Mouse (Mus musculus) Patski (cell line): ENCODE measurements around the gene Smad6. TPM values are rescaled to one million over a fixed set of nuclear protein-coding genes. Genes with fewer than 3 reads are reported as not detected.
A peak's percentile ranks its signal among the peaks of the same experiment; 100 is the strongest.

ENCODE experiments used
- ATAC-seq: fragments of 100-300 bp; one replicate; pipeline ENCODE4 v1.8.0; 2021
- CTCF ChIA-PET: fragments of 350-600 bp; sonication (Branson Sonifier 250); formaldehyde crosslinking; loops from one replicate; lab custom pipeline; 2022; ENCODE audit warnings: inconsistent platforms; lab: Charles Lee
- POLR2A ChIA-PET: fragments of 350-600 bp; sonication (Branson Sonifier 250); formaldehyde crosslinking; loops from one replicate; lab custom pipeline; 2022; ENCODE audit warnings: antibody characterized with exemption, inconsistent platforms; lab: Charles Lee
- DNase-seq: peaks from one replicate; pipeline ENCODE4 v3.0.0-alpha.2; 2011; ENCODE audit warnings: low read depth, low spot score
- H3K27me3 ChIP-seq: fragments of 371-371 bp; one replicate; pipeline ENCODE4 v1.5.1; 2021
- CTCF ChIP-seq: fragments of 100-300 bp; IDR thresholded peaks from one replicate; pipeline ENCODE4 v1.5.1; 2021
- in situ Hi-C: fragments of 300-500 bp; cut with MboI; formaldehyde crosslinking; loops from 3 replicates; pipeline ENCODE4 v1.11.1; 2018; ENCODE audit warnings: low pct_unique_long_range_greater_than_20kb, mixed read lengths
- polyA plus RNA-seq: library from polyadenylated mRNA; unstranded; gene quantifications from one replicate; pipeline ENCODE4 v1.2.3, GENCODE M21; 2021

The Smad6 gene
- polyA plus RNA-seq, 1 experiment from 2014 or later: 28.2 TPM

- no peak for DNase-seq
- CTCF ChIA-PET: interaction anchor here (0.7 to 4.7 kb wide), 15 partner anchors 11 to 143 kb away, joined by 3 to 22 read pairs (median 7); partner anchors contain the start of gene Smad6
Measured at GRCm38 (mm10) chr9:63957647-63958185, 64.1 kb downstream of the Smad6 start.

GRCm38 (mm10) chr9:63956052-63956451, 65.8 kb downstream of the Smad6 start:
- DNase-seq (no peak), ATAC-seq (no peak)
- TF ChIP-seq CTCF: no peak
- POLR2A ChIA-PET: interaction anchor here (1.2 to 5.1 kb wide), 3 partner anchors 10 to 65 kb away, joined by 3 to 32 read pairs (median 4); partner anchors contain the start of gene Smad6
- CTCF ChIA-PET: interaction anchor here (0.8 to 3.7 kb wide), 19 partner anchors 10 to 144 kb away, joined by 3 to 22 read pairs (median 5); no protein-coding TSS in a partner anchor
- no peaks in the 10 kb centered on the region for H3K27me3 ChIP-seq
- in situ Hi-C loops: loop anchor here (5.0 kb wide), 3 partner anchors 34 to 131 kb away; no protein-coding TSS in a partner anchor

More at GRCm38 (mm10) chr9:63957647-63958185, 64.1 kb downstream of the Smad6 start:
- no peak for ATAC-seq
- in situ Hi-C loops: loop anchor here (5.0 kb wide), 3 partner anchors 35 to 130 kb away; no protein-coding TSS in a partner anchor
- TF ChIP-seq CTCF: no peak
- POLR2A ChIA-PET: interaction anchor here (1.3 to 5.1 kb wide), 2 partner anchors 30 to 63 kb away, joined by 3 to 32 read pairs; partner anchors contain the start of gene Smad6
- no peaks in the 10 kb centered on the region for H3K27me3 ChIP-seq

DNA sequence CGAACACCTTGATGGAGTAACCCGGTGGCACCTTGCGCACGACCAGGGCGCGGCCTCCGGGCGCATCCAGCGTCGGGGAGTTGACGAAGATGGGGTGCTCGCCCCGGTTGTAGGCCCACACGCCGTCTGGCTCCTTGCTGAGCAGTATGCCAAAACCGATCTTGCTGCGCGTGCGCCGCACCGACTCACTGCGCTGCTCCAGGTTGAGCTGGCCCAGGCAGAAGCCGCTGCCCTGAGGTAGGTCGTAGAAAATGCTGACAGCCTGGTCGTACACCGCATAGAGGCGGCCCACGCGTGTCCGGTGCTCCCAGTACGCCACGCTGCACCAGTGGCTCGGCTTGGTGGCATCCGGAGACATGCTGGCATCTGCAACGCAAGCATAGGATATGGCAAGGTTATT, 68.2 kb downstream of the Smad6 start:
- POLR2A ChIA-PET: no interaction called here
- ATAC-seq (no peak), DNase-seq (no peak)
- CTCF ChIA-PET: interaction anchor here (0.9 kb wide), 1 partner anchor 27 kb away, joined by 4 read pairs; no protein-coding TSS in a partner anchor
- TF ChIP-seq CTCF: no peak
- no peaks in the 10 kb centered on the region for H3K27me3 ChIP-seq
- in situ Hi-C loops: no loop called here

DNA sequence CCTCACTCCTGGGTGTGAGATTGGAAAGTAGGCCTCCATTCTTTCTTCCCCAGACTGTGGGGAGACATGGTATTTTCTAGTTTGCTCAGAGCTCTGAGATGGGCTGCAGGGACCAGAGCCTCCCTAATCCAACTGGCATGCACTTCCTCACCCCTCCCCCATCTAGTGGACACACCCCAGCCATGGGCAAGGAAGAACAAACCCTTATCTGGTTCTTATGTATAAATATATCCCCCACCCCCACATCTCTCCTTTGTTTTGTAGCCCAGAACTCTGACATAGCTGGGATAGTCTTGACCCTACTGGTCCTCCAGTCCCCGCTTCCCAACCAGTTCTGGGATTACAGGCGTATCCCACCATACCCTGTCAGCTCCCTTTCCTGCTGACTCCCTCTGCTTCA, 69.3 kb downstream of the Smad6 start:
- H3K27me3 ChIP-seq: no peaks in the 10 kb centered on the region
- no peak for DNase-seq
- no peak for TF ChIP-seq CTCF
- ChIA-PET CTCF (no interaction called here), POLR2A (interaction anchor here (0.6 kb wide), 1 partner anchor 25 kb away, joined by 4 read pairs; no protein-coding TSS in a partner anchor)
- in situ Hi-C loops: no loop called here
- ATAC-seq: no peak

- in situ Hi-C loops: no loop called here
- CTCF ChIA-PET: no interaction called here
- no peaks in the 10 kb centered on the region for H3K27me3 ChIP-seq
- no peak for TF ChIP-seq CTCF
- no peak for DNase-seq
- ATAC-seq: no peak
- POLR2A ChIA-PET: no interaction called here
Measured at GRCm38 (mm10) chr9:63950357-63950756, 71.5 kb downstream of the Smad6 start.

- ChIA-PET CTCF (no interaction called here), POLR2A (no interaction called here)
- TF ChIP-seq CTCF: no peak
- DNase-seq (no peak), ATAC-seq (no peak)
- in situ Hi-C loops: no loop called here
- H3K27me3 ChIP-seq: no peaks in the 10 kb centered on the region
Measured at GRCm38 (mm10) chr9:63949393-63949792, 72.5 kb downstream of the Smad6 start.

DNA sequence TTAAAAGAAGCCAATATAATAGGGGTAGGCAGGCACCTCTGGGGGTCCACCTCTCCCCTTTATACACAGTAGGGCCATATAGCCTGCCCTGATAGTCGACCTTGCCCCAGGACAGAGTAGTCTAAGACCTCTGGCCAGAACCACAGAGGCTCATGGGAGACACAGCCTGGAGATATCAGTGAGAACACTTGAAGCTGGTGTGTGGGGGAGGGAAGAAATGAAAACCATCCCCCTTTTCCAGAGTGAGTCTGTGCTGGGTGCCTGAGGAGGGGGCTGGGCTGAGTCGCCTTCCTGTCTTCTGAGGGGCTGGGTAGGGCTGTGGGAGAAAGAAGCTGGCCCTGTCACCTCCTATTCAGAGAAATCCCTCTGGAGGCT, 79.3 kb downstream of the Smad6 start:
- ATAC-seq: no peak
- no peak for TF ChIP-seq CTCF
- CTCF ChIA-PET: interaction anchor here (1.0 to 1.3 kb wide), 2 partner anchors 13 to 14 kb away, joined by 3 to 5 read pairs; no protein-coding TSS in a partner anchor
- no peaks in the 10 kb centered on the region for H3K27me3 ChIP-seq
- DNase-seq: no peak
- in situ Hi-C loops: no loop called here
- POLR2A ChIA-PET: no interaction called here

DNA sequence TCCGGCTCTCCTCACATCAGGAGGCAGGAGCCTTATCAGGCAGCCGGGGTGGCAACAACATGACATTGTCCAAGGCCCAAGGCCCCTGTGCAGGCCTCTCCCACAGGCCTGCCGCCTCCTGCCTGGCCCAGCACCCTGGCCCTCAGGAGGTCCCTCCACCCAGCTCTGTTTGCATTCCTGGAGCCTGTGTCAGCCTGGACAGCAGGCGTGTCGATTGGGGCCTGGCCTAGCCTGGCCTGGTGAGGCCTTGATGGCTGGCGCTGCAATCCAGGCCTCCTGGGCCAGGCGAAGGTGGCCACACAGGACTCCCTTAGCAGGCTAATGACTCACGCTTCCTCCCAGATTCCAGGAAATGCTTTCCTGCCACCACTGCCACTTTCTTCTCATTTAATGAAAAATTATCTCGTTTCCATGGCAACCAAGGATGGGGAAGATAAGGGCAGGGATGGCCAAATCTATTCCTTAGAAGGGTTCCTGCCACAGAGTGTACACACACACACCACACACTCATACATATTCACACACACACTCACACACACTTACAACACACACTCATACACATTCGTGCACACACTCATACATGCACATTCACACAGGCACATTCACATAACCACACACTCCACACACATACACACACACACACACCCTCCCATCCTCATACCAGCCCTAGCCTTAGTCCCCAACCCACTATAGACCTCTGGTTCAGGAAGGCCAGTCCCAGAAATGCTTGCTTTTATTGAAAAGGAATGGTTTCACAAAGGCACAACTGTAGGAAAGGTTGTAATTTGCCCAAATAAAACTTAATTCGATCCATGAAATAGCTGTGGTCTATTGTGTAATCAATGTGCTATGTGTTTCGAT, 79.9 kb downstream of the Smad6 start:
- no peaks in the 10 kb centered on the region for H3K27me3 ChIP-seq
- no peak for DNase-seq
- in situ Hi-C loops: no loop called here
- ATAC-seq: peak; percentile 98
- TF ChIP-seq CTCF: no peak
- ChIA-PET CTCF (interaction anchor here (1.0 to 1.3 kb wide), 2 partner anchors 13 to 14 kb away, joined by 3 to 5 read pairs; no protein-coding TSS in a partner anchor), POLR2A (interaction anchor here (0.7 to 1.3 kb wide), 2 partner anchors 14 to 37 kb away, joined by 5 read pairs; no protein-coding TSS in a partner anchor)

- H3K27me3 ChIP-seq: no peaks in the 10 kb centered on the region
- no peak for TF ChIP-seq CTCF
- ATAC-seq: no peak
- no peak for DNase-seq
- POLR2A ChIA-PET: no interaction called here
- in situ Hi-C loops: no loop called here
- CTCF ChIA-PET: interaction anchor here (1.8 kb wide), 1 partner anchor 8 kb away, joined by 5 read pairs; no protein-coding TSS in a partner anchor
Measured at GRCm38 (mm10) chr9:63936256-63936655, 85.6 kb downstream of the Smad6 start.

- ChIA-PET POLR2A (no interaction called here), CTCF (interaction anchor here (0.9 kb wide), 1 partner anchor 23 kb away, joined by 3 read pairs; no protein-coding TSS in a partner anchor)
- H3K27me3 ChIP-seq: no peaks in the 10 kb centered on the region
- no peak for DNase-seq
- in situ Hi-C loops: no loop called here
- TF ChIP-seq CTCF: no peak
- ATAC-seq: no peak
Measured at GRCm38 (mm10) chr9:63933068-63933467, 88.8 kb downstream of the Smad6 start.
